Mouse (Mus musculus) adrenal gland, postnatal 10 days (tissue): ENCODE measurements at regions not wholly inside any gene's neighbourhood (a gene's known extent, or its start where the extent isn't known, plus 50 kb on each side); places are given as distances from the start of the nearest gene placed in this dataset.

Experiments
- DNase-seq: peaks from one replicate; pipeline ENCODE4 v3.0.0; 2021; ENCODE audit warnings: mixed read lengths

DNA sequence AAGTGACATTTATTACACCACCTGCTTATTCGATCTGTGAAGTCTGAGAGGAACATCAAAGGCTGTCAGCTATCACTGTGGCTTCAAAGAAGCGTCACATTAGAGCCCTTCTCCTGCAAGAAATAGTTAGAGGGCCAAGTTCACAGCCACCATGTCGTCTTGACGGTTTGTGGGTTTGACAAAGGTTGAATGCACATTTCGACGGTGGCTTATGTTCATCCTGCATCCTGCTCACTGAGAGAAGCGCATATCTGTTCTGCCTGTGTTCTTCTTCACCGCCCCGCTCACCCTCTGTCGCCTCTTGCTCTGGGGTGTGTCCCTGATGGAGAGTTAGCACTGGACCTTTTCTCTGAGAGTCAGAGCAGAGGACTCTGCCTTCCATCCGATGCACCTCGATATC is 67.2 kb upstream of the 1700021F07Rik start:
- no peak for DNase-seq

- DNase-seq: no peak
Observed at GRCm38 (mm10) chr2:173456083-173456482, 66.3 kb upstream of the 1700021F07Rik start.

GRCm38 (mm10) chr2:173456924-173457623 is 65.3 kb upstream of the 1700021F07Rik start:
- DNase-seq: peak; percentile 63

DNA sequence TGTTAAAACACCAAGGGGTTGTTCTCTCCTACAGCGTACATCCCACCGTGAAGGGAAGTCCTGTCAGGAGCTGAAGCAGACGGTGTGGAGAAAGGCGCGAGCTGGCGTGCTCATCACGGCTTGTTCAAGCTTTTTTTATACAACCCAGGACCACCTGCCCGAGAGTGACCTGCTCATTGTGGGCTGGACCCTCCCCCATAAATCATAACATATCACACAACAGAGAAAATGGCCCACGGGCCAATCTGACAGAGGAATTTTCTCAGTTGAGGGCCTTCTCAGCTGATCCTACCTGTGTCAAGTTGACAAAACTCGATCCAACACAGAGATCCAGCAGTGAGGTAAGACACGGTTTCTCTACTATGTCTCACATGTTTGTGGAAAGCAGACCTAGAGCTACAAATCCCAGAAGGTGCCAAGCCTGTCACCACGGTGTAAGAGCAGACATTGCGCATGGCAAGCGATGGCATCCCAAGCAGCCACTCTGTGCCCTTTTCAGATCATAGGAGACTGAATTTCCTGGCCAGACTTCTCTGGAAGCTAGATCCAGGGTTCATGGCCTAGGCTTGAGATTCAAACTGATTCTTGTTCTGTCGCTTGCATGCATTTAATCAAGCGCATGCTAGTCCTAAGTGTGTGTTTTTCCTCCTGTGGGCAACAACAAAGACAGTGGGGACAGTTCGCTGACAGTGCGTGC is 64.6 kb upstream of the 1700021F07Rik start:
- DNase-seq: no peak

DNA sequence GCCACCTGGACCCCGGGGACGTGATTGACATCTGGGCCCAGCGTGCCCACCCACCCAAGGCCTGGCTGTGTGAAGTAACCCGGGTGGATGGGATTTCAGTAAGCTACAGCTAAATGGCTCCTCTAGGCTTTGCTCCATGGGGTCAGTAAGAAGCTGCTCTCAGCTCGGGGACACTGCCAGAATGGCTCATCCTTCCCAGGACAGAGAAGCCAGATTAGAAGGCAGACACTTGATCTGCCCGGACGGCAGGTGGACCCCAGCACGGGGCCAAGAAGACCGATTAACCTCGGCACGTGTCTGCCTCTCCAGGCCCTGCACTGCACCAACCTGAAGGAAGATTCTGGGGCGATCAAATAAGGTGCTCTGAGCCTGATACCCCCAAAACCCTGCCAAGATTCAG is 63.5 kb upstream of the 1700021F07Rik start:
- no peak for DNase-seq

- no peak for DNase-seq
Observed at GRCm38 (mm10) chr2:173463313-173463712, 59.1 kb upstream of the 1700021F07Rik start.

DNA sequence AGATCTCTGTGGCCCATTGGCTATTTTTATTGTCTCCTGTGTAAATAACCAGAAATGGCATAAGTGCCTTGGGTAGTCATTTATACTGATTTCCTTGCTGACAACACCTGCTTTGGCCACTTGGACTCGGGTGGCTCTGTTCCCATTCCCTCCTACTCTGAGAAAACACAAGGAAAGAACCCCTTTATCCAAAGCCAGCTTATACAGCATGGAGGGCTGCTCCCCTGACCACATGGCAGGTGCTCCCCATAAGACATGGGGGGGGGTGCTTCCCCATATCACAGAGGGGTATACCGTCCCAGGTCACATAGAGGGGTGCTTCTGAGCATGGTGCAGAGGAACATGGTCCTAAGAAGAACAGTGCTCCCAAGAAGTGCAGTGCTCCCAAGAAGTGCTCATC is 57.8 kb upstream of the 1700021F07Rik start:
- DNase-seq: no peak

DNA sequence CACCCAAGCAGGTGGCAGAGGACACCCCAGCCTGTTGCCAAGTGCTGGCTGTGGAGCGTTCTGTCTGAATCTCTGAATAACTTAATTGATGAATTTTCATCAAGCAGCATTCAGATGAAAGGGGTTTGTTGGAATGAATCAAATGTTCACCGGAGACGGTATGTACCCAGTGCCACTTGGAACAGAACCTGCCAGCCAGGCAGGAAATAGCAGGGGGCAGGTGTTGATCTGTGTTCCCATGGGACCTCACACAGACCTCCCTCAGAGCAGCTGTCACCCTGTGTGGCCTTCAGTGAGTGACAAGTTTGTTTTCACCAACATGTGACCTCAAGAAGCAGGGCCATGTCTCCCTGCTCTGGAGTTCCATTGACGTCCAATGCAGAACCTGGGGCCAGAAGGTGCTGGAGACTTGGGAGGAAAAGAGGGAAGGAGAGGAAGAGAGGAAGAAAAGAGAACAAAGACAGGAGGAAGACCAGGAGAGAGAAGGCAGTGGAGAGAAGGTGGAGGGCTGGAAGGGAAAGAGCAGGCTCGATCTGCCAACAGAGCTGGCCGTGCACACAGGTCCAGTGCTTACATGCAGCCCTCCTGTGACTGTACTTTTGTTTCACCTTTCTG is 57.3 kb upstream of the 1700021F07Rik start:
- DNase-seq: no peak

DNA sequence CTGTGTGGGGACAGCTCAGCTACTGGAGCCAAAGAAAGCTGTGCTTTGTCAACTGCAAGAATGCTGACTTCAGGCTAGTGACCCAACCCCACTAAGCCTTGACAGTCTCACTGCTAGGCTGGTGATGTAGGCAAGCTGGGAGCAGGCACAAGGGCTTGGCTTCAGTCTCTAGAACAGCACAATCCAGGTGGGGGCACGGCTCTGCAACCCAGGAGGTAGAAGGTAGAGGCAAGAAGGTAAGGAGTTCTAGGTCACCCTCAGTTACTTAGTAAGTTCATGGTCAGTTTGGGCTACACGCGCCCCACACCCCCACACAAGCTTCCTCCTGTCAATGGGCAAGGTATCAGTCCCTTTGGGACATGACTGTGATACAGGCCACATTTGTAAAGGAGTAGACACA is 54.2 kb upstream of the 1700021F07Rik start:
- no peak for DNase-seq

GRCm38 (mm10) chr2:173469756-173470155 is 52.6 kb upstream of the 1700021F07Rik start:
- DNase-seq: no peak
